Mouse (Mus musculus): ENCODE results near the gene Nat8.

DNA sequence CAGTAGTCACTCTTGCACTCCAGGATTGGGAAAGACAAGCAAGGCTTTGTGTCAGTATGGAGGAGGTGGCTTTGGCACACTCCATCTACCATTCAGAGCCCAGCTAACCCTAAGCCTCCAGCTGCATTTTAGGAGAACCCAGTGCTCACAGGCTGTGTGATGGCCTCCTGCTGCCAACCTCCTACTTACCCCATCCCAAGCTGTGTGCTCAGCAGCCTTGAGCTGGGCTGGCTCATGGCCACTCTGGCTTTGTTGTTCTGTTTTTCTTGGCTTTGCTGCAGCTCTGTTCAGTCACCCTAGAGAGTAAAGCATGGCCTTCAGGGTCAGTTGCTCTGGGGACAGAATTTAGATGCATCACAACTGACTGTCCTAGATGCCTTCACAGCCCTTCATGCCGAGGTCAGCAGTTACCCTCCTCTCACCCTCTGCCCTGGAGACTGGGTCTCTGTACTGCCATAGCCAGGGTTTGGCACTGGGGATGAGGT is 24.4 kb upstream of the Nat8 start:
- TF ChIP-seq CHD2 (IDR thresholded peaks at IDR 0.05; ENCODE audit: low read depth, low read length) (no peak), MAFK (IDR thresholded peaks at IDR 0.05; ENCODE audit: insufficient read depth, low read depth, low read length) (no peak), HCFC1 (IDR thresholded peaks at IDR 0.05; ENCODE audit: borderline replicate concordance, insufficient read depth, low read length) (no peak), ZNF384 (IDR thresholded peaks at IDR 0.05; ENCODE audit: low read depth, low read length) (no peak), ZC3H11A (IDR thresholded peaks at IDR 0.05; ENCODE audit: borderline replicate concordance, low read depth, low read length) (no peak)

All from ES-E14 (cell line).